Mouse (Mus musculus) kidney, postnatal 0 days (tissue): ENCODE measurements around the gene Syt16. TPM values are rescaled to one million over a fixed set of nuclear protein-coding genes. Genes with fewer than 3 reads are reported as not detected.

Source experiments
- ATAC-seq: fragments of 200-750 bp; cut with Nextera tagmentation; replicated peaks from 2 replicates; pipeline ENCODE4 v1.8.0; 2017; ENCODE audit warnings: low read depth, moderate number of reproducible peaks, moderate TSS enrichment, moderate library complexity; ENCODE audit not compliant: low FRiP score
- DNase-seq: peaks from one replicate; pipeline ENCODE4 v3.0.0-alpha.2; 2016; ENCODE audit warnings: low spot score
- H3K27ac ChIP-seq: fragments of 300-500 bp; sonication (generic); 2 replicates; pipeline ENCODE4 v1.5.1; 2014; ENCODE audit warnings: mild to moderate bottlenecking
- H3K27me3 ChIP-seq: fragments of 300-500 bp; sonication (generic); 2 replicates; pipeline ENCODE4 v1.6.1; 2014; ENCODE audit warnings: low read length, mixed read lengths; ENCODE audit not compliant: insufficient read depth
- H3K36me3 ChIP-seq: fragments of 300-500 bp; sonication (generic); 2 replicates; pipeline ENCODE4 v1.6.1; 2014; ENCODE audit warnings: low read length, mixed read lengths; ENCODE audit not compliant: insufficient read depth
- H3K4me1 ChIP-seq: fragments of 300-500 bp; sonication (generic); replicated peaks from 2 replicates; pipeline ENCODE4 v1.6.1; 2014; ENCODE audit warnings: antibody characterized with exemption, low read length, mixed read lengths; ENCODE audit not compliant: insufficient read depth
- H3K4me2 ChIP-seq: fragments of 300-500 bp; sonication (generic); 2 replicates; pipeline ENCODE4 v1.6.1; 2014; ENCODE audit warnings: mild to moderate bottlenecking, low read length, moderate library complexity, mixed read lengths
- H3K4me3 ChIP-seq: fragments of 300-500 bp; sonication (generic); replicated peaks from 2 replicates; pipeline ENCODE4 v1.5.1; 2014; ENCODE audit warnings: low read depth, low read length
- H3K9ac ChIP-seq: fragments of 300-500 bp; sonication (generic); 2 replicates; pipeline ENCODE4 v1.6.1; 2014; ENCODE audit warnings: low read depth, low read length
- H3K9me3 ChIP-seq: fragments of 300-500 bp; sonication (generic); replicated peaks from 2 replicates; pipeline ENCODE4 v1.6.1; 2016; ENCODE audit warnings: low read length, inconsistent platforms, mixed read lengths
- CTCF ChIP-seq: IDR thresholded peaks from 2 replicates; pipeline ENCODE4 v1.5.1; 2016; ENCODE audit warnings: antibody characterized with exemption, low read depth, mild to moderate bottlenecking, moderate library complexity
- WGBS: fragments of 180-500 bp; shearing (Covaris S2); extraction: QIAGEN DNeasy Blood & Tissue Kit; methylation state at CpG from one replicate; pipeline ENCODE4 v1.1.7; 2014; 5-methylcytosine and 5-hydroxymethylcytosine counted together
- polyA plus RNA-seq: library from polyadenylated mRNA; unstranded; fragments of >200 nt; fragmentation: Nextera tagmentation; extraction: Ambion mirVana; gene quantifications from 2 replicates; pipeline ENCODE4 v1.2.1, GENCODE M21; 2015

The Syt16 gene
- polyA plus RNA-seq, 1 experiment from 2014 or later: 0.67 TPM

DNA sequence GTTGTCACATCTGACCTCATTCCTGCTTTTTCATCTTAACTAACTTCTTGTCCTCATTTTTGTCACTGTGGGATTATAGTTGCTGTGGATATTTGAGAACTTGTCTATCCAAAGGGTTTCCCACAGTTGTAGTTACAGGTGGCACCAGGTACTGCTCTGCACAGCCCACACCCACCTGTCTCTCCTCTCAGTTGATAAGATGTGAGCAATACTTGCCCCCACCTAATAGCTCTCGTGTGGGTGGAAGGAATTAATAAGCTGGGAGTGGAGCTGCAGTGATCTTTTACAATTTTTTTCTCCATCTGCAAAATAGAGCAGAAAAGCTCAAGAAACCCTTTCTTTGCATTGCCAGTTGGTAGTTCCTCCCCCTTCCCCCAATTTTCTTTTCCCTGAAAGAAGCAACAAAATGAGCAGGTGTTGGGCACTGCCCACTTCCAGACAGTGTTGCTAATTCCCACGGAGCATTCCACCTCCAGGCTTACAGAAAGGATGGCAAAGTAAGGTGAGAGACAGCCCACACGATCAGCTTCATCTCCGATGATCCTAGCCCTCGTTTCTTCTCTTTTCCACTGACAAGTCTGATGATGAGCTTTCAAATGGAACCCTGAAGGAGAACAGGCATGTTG lies 218.8 kb downstream of the Syt16 start:
- no peak overlapping the region for H3K9ac ChIP-seq

GRCm38 (mm10) chr12:74219909-74220308 lies 222.4 kb downstream of the Syt16 start:
- DNase-seq (no peak), ATAC-seq (no peak)
- no peaks in the 10 kb centered on the region for H3K27me3 ChIP-seq
- 78% methylated on average over 4 of the region's 4 CpGs for WGBS
- no peak for TF ChIP-seq CTCF
- no peaks in the 10 kb centered on the region for H3K9me3 ChIP-seq
- H3K4me2 ChIP-seq: no peak overlapping the region
- H3K27ac ChIP-seq: no peak overlapping the region
- no peaks in the 10 kb centered on the region for H3K36me3 ChIP-seq
- no peak overlapping the region for H3K4me3 ChIP-seq
- no peaks in the 10 kb centered on the region for H3K4me1 ChIP-seq
- H3K9ac ChIP-seq: no peak overlapping the region

More for the DNA sequence above, 218.8 kb downstream of the Syt16 start:
- Histone ChIP-seq H3K4me3 (no peak overlapping the region), H3K27ac (no peak overlapping the region), H3K4me1 (no peaks in the 10 kb centered on the region), H3K4me2 (no peak overlapping the region), H3K27me3 (no peaks in the 10 kb centered on the region), H3K36me3 (no peaks in the 10 kb centered on the region), H3K9me3 (no peaks in the 10 kb centered on the region)
- no peak for TF ChIP-seq CTCF
- 71% methylated on average over 5 of the region's 5 CpGs for WGBS
- DNase-seq (no peak), ATAC-seq (no peak)

GRCm38 (mm10) chr12:74220651-74221050 lies 223.2 kb downstream of the Syt16 start:
- no peak overlapping the region for H3K4me3 ChIP-seq
- DNase-seq (no peak), ATAC-seq (no peak)
- H3K9ac ChIP-seq: no peak overlapping the region
- H3K36me3 ChIP-seq: no peaks in the 10 kb centered on the region
- H3K4me1 ChIP-seq: no peaks in the 10 kb centered on the region
- H3K4me2 ChIP-seq: no peak overlapping the region
- no peaks in the 10 kb centered on the region for H3K9me3 ChIP-seq
- WGBS: 70% methylated on average over 1 of the region's 1 CpGs
- no peak overlapping the region for H3K27ac ChIP-seq
- no peaks in the 10 kb centered on the region for H3K27me3 ChIP-seq
- TF ChIP-seq CTCF: no peak

- Histone ChIP-seq H3K9ac (no peak overlapping the region), H3K9me3 (no peaks in the 10 kb centered on the region), H3K27ac (no peak overlapping the region), H3K4me2 (no peak overlapping the region), H3K36me3 (no peaks in the 10 kb centered on the region), H3K4me3 (no peak overlapping the region), H3K27me3 (no peaks in the 10 kb centered on the region), H3K4me1 (no peaks in the 10 kb centered on the region)
- 43% methylated on average over 10 of the region's 10 CpGs for WGBS
- no peak for TF ChIP-seq CTCF
- DNase-seq (no peak), ATAC-seq (no peak)
Measured at GRCm38 (mm10) chr12:74230808-74231207, 233.3 kb downstream of the Syt16 start.

- no peak for ATAC-seq
- DNase-seq: no peak
- no peaks in the 10 kb centered on the region for H3K9me3 ChIP-seq
- no peaks in the 10 kb centered on the region for H3K36me3 ChIP-seq
- no peaks in the 10 kb centered on the region for H3K27me3 ChIP-seq
- no peak for TF ChIP-seq CTCF
- no peak overlapping the region for H3K4me3 ChIP-seq
- WGBS: 85% methylated on average over 1 of the region's 1 CpGs
- H3K4me1 ChIP-seq: no peaks in the 10 kb centered on the region
- no peak overlapping the region for H3K4me2 ChIP-seq
- H3K27ac ChIP-seq: no peak overlapping the region
- no peak overlapping the region for H3K9ac ChIP-seq
Measured at GRCm38 (mm10) chr12:74232845-74233244, 235.4 kb downstream of the Syt16 start.

- H3K4me3 ChIP-seq: no peak overlapping the region
- TF ChIP-seq CTCF: no peak
- no peak for DNase-seq
- H3K36me3 ChIP-seq: no peaks in the 10 kb centered on the region
- H3K27me3 ChIP-seq: no peaks in the 10 kb centered on the region
- H3K27ac ChIP-seq: no peak overlapping the region
- no peak overlapping the region for H3K9ac ChIP-seq
- no peak for ATAC-seq
- no peaks in the 10 kb centered on the region for H3K4me1 ChIP-seq
- WGBS: 91% methylated on average over 8 of the region's 8 CpGs
- no peak overlapping the region for H3K4me2 ChIP-seq
- no peaks in the 10 kb centered on the region for H3K9me3 ChIP-seq
Measured at GRCm38 (mm10) chr12:74236191-74236590, 238.7 kb downstream of the Syt16 start.

GRCm38 (mm10) chr12:74238056-74238455 lies 240.6 kb downstream of the Syt16 start:
- ATAC-seq: no peak
- TF ChIP-seq CTCF: no peak
- H3K4me3 ChIP-seq: no peak overlapping the region
- H3K4me2 ChIP-seq: no peak overlapping the region
- WGBS: 73% methylated on average over 7 of the region's 7 CpGs
- no peaks in the 10 kb centered on the region for H3K4me1 ChIP-seq
- no peaks in the 10 kb centered on the region for H3K36me3 ChIP-seq
- no peak overlapping the region for H3K27ac ChIP-seq
- DNase-seq: no peak
- no peaks in the 10 kb centered on the region for H3K9me3 ChIP-seq
- H3K27me3 ChIP-seq: no peaks in the 10 kb centered on the region
- no peak overlapping the region for H3K9ac ChIP-seq
